Mouse (Mus musculus) olfactory bulb, adult 2 months (tissue): ENCODE measurements around the gene Banp.

ENCODE experiments used
- CTCF ChIP-seq: fragments of 200-500 bp; IDR thresholded peaks from 2 replicates; pipeline ENCODE4 v1.5.1; 2012; ENCODE audit warnings: low read depth, mild to moderate bottlenecking, low read length, moderate library complexity; ENCODE audit not compliant: insufficient read depth
- POLR2A ChIP-seq: fragments of 200-500 bp; IDR thresholded peaks from 2 replicates; pipeline ENCODE4 v1.6.1; 2012; ENCODE audit warnings: mild to moderate bottlenecking, low read depth, low read length, moderate library complexity; ENCODE audit not compliant: insufficient read depth

DNA sequence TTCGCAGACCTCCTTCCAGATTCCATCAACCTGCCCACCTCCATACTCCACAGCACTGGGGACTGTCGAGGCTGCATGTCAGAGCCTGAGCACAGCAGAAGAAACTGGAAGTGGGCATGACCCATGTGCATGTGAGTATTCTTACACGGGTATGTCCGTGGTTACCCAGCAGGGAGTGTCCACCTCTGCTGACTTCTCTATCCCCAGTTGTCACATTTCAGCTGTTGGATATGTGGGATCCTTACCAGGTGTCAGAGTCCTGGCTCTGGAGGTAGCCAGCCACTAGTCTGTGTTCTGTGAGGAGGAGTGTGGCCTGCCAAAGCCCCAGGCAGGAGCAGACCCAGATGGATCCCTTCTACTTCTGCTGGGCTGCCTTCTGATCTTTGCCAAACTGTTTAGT lies 89.9 kb downstream of the Banp start:
- no peak for TF ChIP-seq POLR2A
- TF ChIP-seq CTCF, result no peak
